Mouse (Mus musculus) neural tube, embryonic 13.5 days (tissue): ENCODE results near the gene C130050O18Rik. TPM values are rescaled to one million over a fixed set of nuclear protein-coding genes. Genes with fewer than 3 reads are reported as not detected.
A peak's percentile ranks its signal among the peaks of the same experiment; 100 is the strongest.

Experiments
- ATAC-seq: fragments of 200-750 bp; cut with Nextera tagmentation; 2 replicates; pipeline ENCODE4 v1.8.0; 2017; ENCODE audit warnings: low read depth, mild to moderate bottlenecking, moderate TSS enrichment, moderate library complexity
- H3K27ac ChIP-seq: fragments of 300-500 bp; sonication (generic); replicated peaks from 2 replicates; pipeline ENCODE4 v1.5.1; 2015; ENCODE audit warnings: moderate library complexity, mild to moderate bottlenecking, inconsistent platforms
- H3K27me3 ChIP-seq: fragments of 300-500 bp; sonication (generic); 2 replicates; pipeline ENCODE4 v1.6.1; 2015; ENCODE audit warnings: mild to moderate bottlenecking, inconsistent platforms
- H3K36me3 ChIP-seq: fragments of 300-500 bp; sonication (generic); 2 replicates; pipeline ENCODE4 v1.6.1; 2015; ENCODE audit warnings: mild to moderate bottlenecking, inconsistent platforms
- H3K4me1 ChIP-seq: fragments of 300-500 bp; sonication (generic); replicated peaks from 2 replicates; pipeline ENCODE4 v1.6.1; 2015; ENCODE audit warnings: inconsistent platforms
- H3K4me2 ChIP-seq: fragments of 300-500 bp; sonication (generic); 2 replicates; pipeline ENCODE4 v1.6.1; 2015; ENCODE audit warnings: inconsistent platforms, mild to moderate bottlenecking, moderate library complexity
- H3K4me3 ChIP-seq: fragments of 300-500 bp; sonication (generic); 2 replicates; pipeline ENCODE4 v1.5.1; 2015; ENCODE audit warnings: mild to moderate bottlenecking, inconsistent platforms
- H3K9ac ChIP-seq: fragments of 300-500 bp; sonication (generic); 2 replicates; pipeline ENCODE4 v1.6.1; 2015; ENCODE audit warnings: moderate library complexity, mild to moderate bottlenecking, inconsistent platforms
- H3K9me3 ChIP-seq: fragments of 300-500 bp; sonication (generic); 2 replicates; pipeline ENCODE4 v1.6.1; 2016; ENCODE audit warnings: inconsistent platforms
- WGBS: fragments of 180-500 bp; shearing (Covaris S2); methylation state at CpG from one replicate; pipeline ENCODE4 v1.1.7; 2015; 5-methylcytosine and 5-hydroxymethylcytosine counted together
- polyA plus RNA-seq: library from polyadenylated mRNA; unstranded; fragments of >200 nt; fragmentation: Nextera tagmentation; extraction: Ambion mirVana; gene quantifications from 2 replicates; pipeline ENCODE4 v1.2.1, GENCODE M21; 2015

C130050O18Rik gene
- polyA plus RNA-seq, 1 experiment from 2014 or later, result 0.38 TPM

GRCm38 (mm10) chr5:139405953-139406352 is 873 bp downstream of the C130050O18Rik start:
- H3K4me2 ChIP-seq, result no peak overlapping the region
- H3K4me1 ChIP-seq, result peaks cover 46% of the 10 kb centered on the region
- no peak overlapping the region for H3K9ac ChIP-seq
- no peak overlapping the region for H3K4me3 ChIP-seq
- H3K36me3 ChIP-seq, result no peaks in the 10 kb centered on the region
- peak overlapping the region; percentile 70 for H3K27ac ChIP-seq
- ATAC-seq, result no peak
- H3K9me3 ChIP-seq, result no peaks in the 10 kb centered on the region
- WGBS, result 69% methylated on average over 3 of the region's 3 CpGs
- H3K27me3 ChIP-seq, result no peaks in the 10 kb centered on the region

- H3K27me3 ChIP-seq, result no peaks in the 10 kb centered on the region
- no peaks in the 10 kb centered on the region for H3K9me3 ChIP-seq
- no peak for ATAC-seq
- no peak overlapping the region for H3K4me2 ChIP-seq
- peaks cover 55% of the 10 kb centered on the region for H3K4me1 ChIP-seq
- WGBS, result 88% methylated on average over 14 of the region's 14 CpGs
- peak overlapping the region; percentile 28; the same call in 1 of the 2 replicates for H3K27ac ChIP-seq
- no peak overlapping the region for H3K4me3 ChIP-seq
- H3K36me3 ChIP-seq, result no peaks in the 10 kb centered on the region
- no peak overlapping the region for H3K9ac ChIP-seq
These were observed 2.2 kb downstream of the C130050O18Rik start for GRCm38 (mm10) chr5:139407121-139407885.

GRCm38 (mm10) chr5:139408511-139408910 is 3.4 kb downstream of the C130050O18Rik start:
- Histone ChIP-seq H3K4me1 (peaks cover 61% of the 10 kb centered on the region), H3K4me2 (no peak overlapping the region), H3K27me3 (no peaks in the 10 kb centered on the region), H3K9ac (no peak overlapping the region), H3K36me3 (no peaks in the 10 kb centered on the region), H3K9me3 (no peaks in the 10 kb centered on the region), H3K4me3 (no peak overlapping the region), H3K27ac (peak overlapping the region; percentile 24; the same call in 1 of the 2 replicates)
- 86% methylated on average over 7 of the region's 7 CpGs for WGBS
- ATAC-seq, result no peak

GRCm38 (mm10) chr5:139409412-139409811 is 4.3 kb downstream of the C130050O18Rik start:
- H3K9me3 ChIP-seq, result no peaks in the 10 kb centered on the region
- WGBS, result 82% methylated on average over 12 of the region's 12 CpGs
- H3K27me3 ChIP-seq, result no peaks in the 10 kb centered on the region
- no peak overlapping the region for H3K4me3 ChIP-seq
- H3K4me1 ChIP-seq, result peaks cover 65% of the 10 kb centered on the region
- 0 out of 2 replicates have a peak overlapping the region, but pooled peaks have one; percentile 13 for H3K27ac ChIP-seq
- H3K36me3 ChIP-seq, result no peaks in the 10 kb centered on the region
- H3K9ac ChIP-seq, result no peak overlapping the region
- no peak for ATAC-seq
- H3K4me2 ChIP-seq, result no peak overlapping the region

GRCm38 (mm10) chr5:139410056-139410455 is 5.0 kb downstream of the C130050O18Rik start:
- no peaks in the 10 kb centered on the region for H3K27me3 ChIP-seq
- H3K9me3 ChIP-seq, result no peaks in the 10 kb centered on the region
- no peak overlapping the region for H3K9ac ChIP-seq
- H3K4me1 ChIP-seq, result peaks cover 59% of the 10 kb centered on the region
- no peak overlapping the region for H3K27ac ChIP-seq
- no peak overlapping the region for H3K4me2 ChIP-seq
- no peaks in the 10 kb centered on the region for H3K36me3 ChIP-seq
- no peak overlapping the region for H3K4me3 ChIP-seq
- WGBS, result 95% methylated on average over 4 of the region's 4 CpGs
- ATAC-seq, result no peak

GRCm38 (mm10) chr5:139411117-139411516 is 6.0 kb downstream of the C130050O18Rik start:
- Histone ChIP-seq H3K4me3 (no peak overlapping the region), H3K36me3 (no peaks in the 10 kb centered on the region), H3K27me3 (no peaks in the 10 kb centered on the region), H3K27ac (no peak overlapping the region), H3K4me2 (no peak overlapping the region), H3K4me1 (peaks cover 48% of the 10 kb centered on the region), H3K9me3 (no peaks in the 10 kb centered on the region), H3K9ac (no peak overlapping the region)
- WGBS, result 96% methylated on average over 6 of the region's 6 CpGs
- ATAC-seq, result no peak

- no peaks in the 10 kb centered on the region for H3K27me3 ChIP-seq
- peak overlapping the region; percentile 10; the same call in 1 of the 2 replicates for H3K27ac ChIP-seq
- peaks cover 44% of the 10 kb centered on the region for H3K4me1 ChIP-seq
- no peak for ATAC-seq
- no peak overlapping the region for H3K4me2 ChIP-seq
- WGBS, result 68% methylated on average over 15 of the region's 15 CpGs
- no peaks in the 10 kb centered on the region for H3K9me3 ChIP-seq
- H3K9ac ChIP-seq, result no peak overlapping the region
- no peaks in the 10 kb centered on the region for H3K36me3 ChIP-seq
- no peak overlapping the region for H3K4me3 ChIP-seq
These were observed 6.7 kb downstream of the C130050O18Rik start for GRCm38 (mm10) chr5:139411665-139412314.

GRCm38 (mm10) chr5:139413545-139413944 is 8.5 kb downstream of the C130050O18Rik start:
- Histone ChIP-seq H3K27ac (no peak overlapping the region), H3K9me3 (no peaks in the 10 kb centered on the region), H3K27me3 (no peaks in the 10 kb centered on the region), H3K4me1 (peaks cover 37% of the 10 kb centered on the region), H3K36me3 (no peaks in the 10 kb centered on the region), H3K4me2 (no peak overlapping the region), H3K9ac (no peak overlapping the region), H3K4me3 (no peak overlapping the region)
- no peak for ATAC-seq
- 52% methylated on average over 4 of the region's 4 CpGs for WGBS

GRCm38 (mm10) chr5:139415001-139415400 is 9.9 kb downstream of the C130050O18Rik start:
- 96% methylated on average over 5 of the region's 5 CpGs for WGBS
- Histone ChIP-seq H3K9ac (no peak overlapping the region), H3K36me3 (no peaks in the 10 kb centered on the region), H3K4me2 (no peak overlapping the region), H3K4me3 (no peak overlapping the region), H3K27ac (no peak overlapping the region), H3K27me3 (no peaks in the 10 kb centered on the region), H3K4me1 (peaks cover 44% of the 10 kb centered on the region), H3K9me3 (no peaks in the 10 kb centered on the region)
- no peak for ATAC-seq

- ATAC-seq, result no peak
- H3K36me3 ChIP-seq, result no peaks in the 10 kb centered on the region
- H3K9ac ChIP-seq, result no peak overlapping the region
- no peak overlapping the region for H3K4me2 ChIP-seq
- H3K9me3 ChIP-seq, result no peaks in the 10 kb centered on the region
- no peak overlapping the region for H3K4me3 ChIP-seq
- H3K4me1 ChIP-seq, result peaks cover 51% of the 10 kb centered on the region
- H3K27me3 ChIP-seq, result no peaks in the 10 kb centered on the region
- no peak overlapping the region for H3K27ac ChIP-seq
- WGBS, result 96% methylated on average over 4 of the region's 4 CpGs
These were observed 11.9 kb downstream of the C130050O18Rik start for GRCm38 (mm10) chr5:139416942-139417341.

- 91% methylated on average over 3 of the region's 3 CpGs for WGBS
- H3K27ac ChIP-seq, result no peak overlapping the region
- ATAC-seq, result no peak
These were observed 12.4 kb downstream of the C130050O18Rik start for GRCm38 (mm10) chr5:139417480-139417879.

GRCm38 (mm10) chr5:139418110-139418509 is 13.0 kb downstream of the C130050O18Rik start:
- Histone ChIP-seq H3K36me3 (no peaks in the 10 kb centered on the region), H3K4me3 (no peak overlapping the region), H3K27ac (peak overlapping the region; percentile 91), H3K4me1 (peaks cover 57% of the 10 kb centered on the region), H3K9ac (no peak overlapping the region), H3K9me3 (no peaks in the 10 kb centered on the region), H3K27me3 (no peaks in the 10 kb centered on the region), H3K4me2 (no peak overlapping the region)
- ATAC-seq, result no peak
- WGBS, result 10% methylated on average over 2 of the region's 2 CpGs

More at GRCm38 (mm10) chr5:139417480-139417879, 12.4 kb downstream of the C130050O18Rik start:
- no peaks in the 10 kb centered on the region for H3K27me3 ChIP-seq
- peaks cover 54% of the 10 kb centered on the region for H3K4me1 ChIP-seq
- no peaks in the 10 kb centered on the region for H3K36me3 ChIP-seq
- H3K9ac ChIP-seq, result no peak overlapping the region
- H3K9me3 ChIP-seq, result no peaks in the 10 kb centered on the region
- no peak overlapping the region for H3K4me3 ChIP-seq
- no peak overlapping the region for H3K4me2 ChIP-seq
